Mouse (Mus musculus): Measurements from ENCODE around the gene Sgf29. TPM values are rescaled to one million over a fixed set of nuclear protein-coding genes. Genes with fewer than 3 reads are reported as not detected.

Gene Sgf29
- 24.0 and 43.5 TPM in 2 replicates for polyA plus RNA-seq (2012; rRNA removed; ENCODE audit: low replicate concordance)

DNA sequence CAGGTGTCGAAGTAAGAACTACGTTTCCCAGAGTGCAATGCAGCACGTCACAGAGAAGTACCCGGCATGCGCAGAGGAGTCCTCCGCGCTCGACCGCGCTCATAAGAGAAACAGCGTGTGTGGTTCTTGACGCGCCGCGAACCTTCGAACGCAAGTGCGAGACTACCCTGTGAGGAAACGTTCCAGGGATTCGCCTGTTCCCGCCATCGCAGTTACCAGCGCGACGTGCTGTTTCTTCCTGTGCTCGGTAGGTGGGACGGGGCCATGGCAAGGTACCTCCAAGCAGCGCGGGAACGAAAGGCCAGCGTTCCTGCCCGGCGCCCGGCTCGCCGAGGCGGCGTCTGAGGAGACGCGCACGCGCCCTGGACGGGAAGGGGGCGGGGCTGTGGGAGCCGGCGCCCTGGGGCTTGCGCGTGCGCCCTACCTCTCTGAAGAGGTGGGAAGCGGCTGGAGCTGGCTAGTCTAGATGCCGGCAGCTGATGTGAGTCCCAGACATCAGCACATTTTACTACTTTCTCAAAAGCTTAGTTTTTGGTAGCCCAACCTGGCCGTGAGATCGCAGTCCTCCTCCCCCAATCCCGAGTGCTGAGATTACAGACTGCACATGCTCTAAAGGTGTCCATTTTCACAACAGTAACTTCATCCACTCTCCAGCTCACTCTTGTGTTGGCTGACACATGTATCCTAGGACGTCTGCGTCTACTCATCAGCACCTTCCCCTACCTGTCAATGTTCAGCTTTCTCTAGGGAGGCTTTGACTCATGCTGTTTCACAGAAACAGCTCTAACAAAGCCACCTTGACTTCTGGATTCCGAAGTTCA is at the start of gene Sgf29:
TSS of gene Sgf29 (plus strand) at position 79 of the 821 bp plus-strand sequence.

DNA sequence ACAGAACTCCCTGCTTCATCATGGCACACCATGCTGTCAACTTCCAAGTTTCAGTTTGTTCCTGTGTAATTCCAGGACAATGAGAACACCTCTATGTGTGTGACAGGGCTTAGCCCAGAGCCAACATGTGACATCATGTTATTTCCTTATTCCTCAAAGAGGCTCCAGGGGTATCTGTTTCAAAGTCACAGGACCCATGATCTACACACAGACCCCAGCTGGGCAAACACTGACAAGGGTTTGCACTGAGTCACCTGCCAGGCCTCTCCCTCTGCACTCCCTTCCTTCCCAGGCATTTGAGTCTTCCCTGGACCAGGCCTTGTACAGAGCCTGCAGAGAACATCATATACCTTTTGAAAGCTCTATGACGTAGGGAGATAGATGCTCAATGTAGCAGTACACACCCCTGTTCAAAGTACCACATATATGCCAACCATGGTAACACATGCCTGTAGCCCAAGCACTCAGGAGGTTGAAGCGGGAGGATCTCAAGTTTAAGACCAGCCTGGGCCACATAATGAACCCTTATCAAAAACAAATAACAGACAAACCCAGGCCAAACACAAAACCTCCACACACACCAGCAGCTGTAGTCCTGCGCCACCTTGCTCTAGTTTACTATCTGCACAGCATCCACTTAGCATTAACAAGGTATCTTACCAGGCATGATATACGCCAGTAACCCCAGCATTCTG is 18.1 kb upstream of the Sgf29 start, which contains the start of gene Nupr1:
TSS of gene Nupr1 (minus strand) at position 38 of the 695 bp plus-strand sequence.

DNA sequence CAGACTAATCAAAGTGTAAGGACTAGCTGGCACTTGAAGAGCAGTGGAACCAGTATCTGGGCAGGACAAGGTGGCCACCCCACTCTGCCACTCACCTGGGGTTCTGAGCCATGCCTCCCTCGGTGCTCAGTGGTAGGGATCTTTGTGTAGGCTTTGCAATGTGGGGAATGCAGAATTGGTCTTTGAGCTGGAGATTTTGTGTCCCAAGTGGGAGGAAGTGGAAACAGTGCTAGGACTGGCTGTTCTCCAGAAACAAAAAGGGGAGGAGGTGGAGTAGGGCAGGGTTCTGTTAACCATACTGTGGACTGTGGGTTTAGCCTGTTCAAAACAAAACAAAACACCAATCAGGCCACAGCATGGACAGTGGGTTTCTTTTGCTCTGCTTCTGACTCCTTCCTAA is 27.1 kb downstream of the Sgf29 start, which contains the start of gene Sult1a1:
TSS of gene Sult1a1 (minus strand) at position 226 of the 400 bp plus-strand sequence.

DNA sequence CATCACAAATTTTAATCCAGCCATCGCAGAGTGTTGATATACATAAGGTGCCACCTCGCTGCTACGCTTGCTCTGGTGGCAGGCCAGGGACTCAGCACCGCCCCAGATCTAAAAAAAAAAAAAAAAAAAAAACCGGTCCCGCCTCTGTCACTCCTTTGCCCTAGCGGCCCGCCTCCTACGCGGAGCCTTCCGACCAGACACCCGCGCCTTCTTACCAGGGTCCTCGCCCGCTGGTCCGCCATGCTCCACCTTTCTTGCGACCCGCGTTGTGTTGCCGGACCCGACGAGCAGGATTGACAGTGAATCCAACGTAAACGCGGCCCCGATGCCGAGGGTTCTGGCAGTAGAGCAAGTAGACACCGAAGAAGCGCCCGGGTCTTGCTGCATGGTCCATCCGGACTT is 46.1 kb downstream of the Sgf29 start, which contains the start of gene Bola2:
TSS of gene Bola2 (plus strand) at position 192 of the 402 bp plus-strand sequence.

DNA sequence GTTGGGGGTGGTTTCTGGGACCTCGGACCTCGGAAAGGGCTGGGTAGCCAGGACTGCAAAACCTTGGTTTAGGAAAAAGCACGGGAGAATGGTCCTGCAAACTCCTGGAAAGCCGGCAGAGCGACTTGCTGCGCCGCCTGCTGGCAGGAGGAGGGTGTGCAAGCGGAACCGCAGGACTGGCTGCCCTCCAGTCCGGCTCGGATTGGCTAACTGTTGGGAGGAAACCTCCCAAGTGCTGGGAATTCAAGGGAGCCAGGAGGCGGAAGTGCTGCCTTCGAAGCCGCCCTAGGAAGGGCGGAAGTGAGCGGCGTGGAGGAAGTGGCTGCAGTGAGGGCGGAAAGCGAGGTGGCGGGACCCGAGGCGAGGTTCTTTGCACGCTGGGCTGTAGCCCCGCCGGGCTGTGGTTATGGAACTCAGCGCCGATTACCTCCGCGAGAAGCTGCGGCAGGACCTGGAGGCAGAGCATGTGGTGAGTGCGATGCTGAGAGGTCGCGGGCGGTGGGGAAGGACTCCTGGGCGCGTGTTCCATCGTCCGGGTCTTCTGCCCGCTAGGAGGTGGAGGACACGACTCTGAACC is 46.6 kb downstream of the Sgf29 start, which contains the start of gene Slx1b:
TSS of gene Slx1b (minus strand) at position 154 of the 577 bp plus-strand sequence.

DNA sequence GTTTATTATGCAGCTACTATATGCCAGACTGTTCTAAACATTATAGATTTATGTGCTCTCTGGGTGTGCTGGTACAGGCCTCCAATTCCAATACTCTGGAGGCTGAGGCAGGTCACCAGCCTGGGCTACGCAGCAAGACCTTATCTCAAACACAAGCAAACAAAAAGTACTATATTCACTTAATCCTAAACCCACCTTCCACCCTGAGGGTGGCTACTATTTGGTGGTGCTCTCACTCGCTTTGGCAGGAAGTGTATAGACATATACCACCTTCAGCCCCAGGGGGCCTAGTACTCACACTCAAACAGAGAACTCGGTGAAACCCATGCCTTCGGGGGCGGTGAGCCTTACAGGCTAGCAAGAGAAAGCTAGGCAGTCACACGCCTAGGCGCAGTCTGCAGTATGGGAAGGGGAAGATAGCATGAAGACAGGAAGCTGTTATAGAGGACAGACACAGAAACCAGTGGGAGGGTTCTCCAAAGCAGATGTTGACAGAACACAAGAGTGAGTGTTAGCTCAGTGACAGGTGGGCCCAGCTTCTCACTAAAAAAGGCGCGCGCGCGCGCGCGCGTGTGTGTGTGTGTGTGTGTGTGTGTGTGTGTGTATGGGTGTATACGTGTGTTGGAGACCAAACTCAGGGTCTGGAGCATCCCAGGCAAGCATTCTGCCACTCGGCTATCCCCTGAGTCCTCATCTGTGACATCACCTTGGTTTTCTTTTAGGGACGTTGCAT is 58.5 kb downstream of the Sgf29 start, which contains the start of gene Coro1a:
TSS of gene Coro1a (minus strand) at position 346 of the 733 bp plus-strand sequence.

Other genes with a start within 250 kb of the Sgf29 start
- 0.34 and 5.1 TPM in 2 replicates for gene Cd19, start 234.4 kb upstream of the Sgf29 start, polyA plus RNA-seq (2012; rRNA removed; ENCODE audit: low replicate concordance)
- gene Rabep2, start 220.6 kb upstream of the Sgf29 start, polyA plus RNA-seq (2012; rRNA removed; ENCODE audit: low replicate concordance), result 16.5 and 18.2 TPM in 2 replicates
- gene Atp2a1, start 186.2 kb upstream of the Sgf29 start, polyA plus RNA-seq (2012; rRNA removed; ENCODE audit: low replicate concordance), result 1.2 TPM in 1 of 2 replicates, not detected in the other
- gene Sh2b1, start 173.9 kb upstream of the Sgf29 start, polyA plus RNA-seq (2012; rRNA removed; ENCODE audit: low replicate concordance), result 52.6 and 69.0 TPM in 2 replicates
- gene Tufm, start 161.9 kb upstream of the Sgf29 start, polyA plus RNA-seq (2012; rRNA removed; ENCODE audit: low replicate concordance), result 122 and 151 TPM in 2 replicates
- gene Atxn2l, start 145.9 kb upstream of the Sgf29 start, polyA plus RNA-seq (2012; rRNA removed; ENCODE audit: low replicate concordance), result 264 and 283 TPM in 2 replicates
- 45.2 and 60.5 TPM in 2 replicates for gene Eif3c, start 82.9 kb upstream of the Sgf29 start, polyA plus RNA-seq (2012; rRNA removed; ENCODE audit: low replicate concordance)
- gene Apobr, start 64.4 kb upstream of the Sgf29 start, polyA plus RNA-seq (2012; rRNA removed; ENCODE audit: low replicate concordance), result 2.4 and 4.9 TPM in 2 replicates
- 55.8 and 56.6 TPM in 2 replicates for gene Cln3, start 63.5 kb upstream of the Sgf29 start, polyA plus RNA-seq (2012; rRNA removed; ENCODE audit: low replicate concordance)
- 0.12 and 1.1 TPM in 2 replicates for gene Il27, start 54.4 kb upstream of the Sgf29 start, polyA plus RNA-seq (2012; rRNA removed; ENCODE audit: low replicate concordance)
- 4.9 and 28.0 TPM in 2 replicates for gene Nupr1, start 18.4 kb upstream of the Sgf29 start, polyA plus RNA-seq (2012; rRNA removed; ENCODE audit: low replicate concordance)
- 4.1 and 9.7 TPM in 2 replicates for gene Sult1a1, start 27.1 kb downstream of the Sgf29 start, polyA plus RNA-seq (2012; rRNA removed; ENCODE audit: low replicate concordance)
- gene Bola2, start 46.1 kb downstream of the Sgf29 start, polyA plus RNA-seq (2012; rRNA removed; ENCODE audit: low replicate concordance), result 33.6 and 37.5 TPM in 2 replicates
- gene Slx1b, start 46.5 kb downstream of the Sgf29 start, polyA plus RNA-seq (2012; rRNA removed; ENCODE audit: low replicate concordance), result 13.1 and 17.4 TPM in 2 replicates
- gene Coro1a, start 58.5 kb downstream of the Sgf29 start, polyA plus RNA-seq (2012; rRNA removed; ENCODE audit: low replicate concordance), result 60.7 and 132 TPM in 2 replicates
- gene Mapk3, start 110.3 kb downstream of the Sgf29 start, polyA plus RNA-seq (2012; rRNA removed; ENCODE audit: low replicate concordance), result 406 and 574 TPM in 2 replicates
- gene Gdpd3, start 117.0 kb downstream of the Sgf29 start, polyA plus RNA-seq (2012; rRNA removed; ENCODE audit: low replicate concordance), result 8.1 and 8.2 TPM in 2 replicates
- gene Ypel3, start 127.6 kb downstream of the Sgf29 start, polyA plus RNA-seq (2012; rRNA removed; ENCODE audit: low replicate concordance), result 262 and 424 TPM in 2 replicates
- gene Tbx6, start 132.2 kb downstream of the Sgf29 start, polyA plus RNA-seq (2012; rRNA removed; ENCODE audit: low replicate concordance), result 2.1 and 3.5 TPM in 2 replicates
- gene Ppp4c, start 143.2 kb downstream of the Sgf29 start, polyA plus RNA-seq (2012; rRNA removed; ENCODE audit: low replicate concordance), result 89.9 and 160 TPM in 2 replicates
- 5.2 TPM in 2 replicates for gene Fam57b, start 148.4 kb downstream of the Sgf29 start, polyA plus RNA-seq (2012; rRNA removed; ENCODE audit: low replicate concordance)
- not detected in 2 replicates for gene 4930451I11Rik, start 182.3 kb downstream of the Sgf29 start, polyA plus RNA-seq (2012; rRNA removed; ENCODE audit: low replicate concordance)
- gene Doc2a, start 198.1 kb downstream of the Sgf29 start, polyA plus RNA-seq (2012; rRNA removed; ENCODE audit: low replicate concordance), result 0.76 TPM in 1 of 2 replicates, not detected in the other
- gene Hirip3, start 212.7 kb downstream of the Sgf29 start, polyA plus RNA-seq (2012; rRNA removed; ENCODE audit: low replicate concordance), result 2.7 and 5.0 TPM in 2 replicates
- 44.3 and 46.4 TPM in 2 replicates for gene Ino80e, start 213.1 kb downstream of the Sgf29 start, polyA plus RNA-seq (2012; rRNA removed; ENCODE audit: low replicate concordance)
- 70.4 and 83.1 TPM in 2 replicates for gene Taok2, start 235.4 kb downstream of the Sgf29 start, polyA plus RNA-seq (2012; rRNA removed; ENCODE audit: low replicate concordance)